ENCODE assay signal across 8 mouse cellular contexts in genomic region chr11:97361948-97362648, GRCm38 (mm10). TPM values are rescaled to one million over a fixed set of nuclear protein-coding genes. Genes with fewer than 3 reads are reported as not detected.
DNase-seq lines count a peak whose midpoint lies in the region; ATAC-seq and TF ChIP-seq lines count a peak whose summit lies in the region.

Gene Socs7 (plus strand): TSS chr11:97362551.

- ATAC-seq in forebrain, embryonic 11.5 days (replicated peaks; ENCODE audit: low FRiP score): peak; percentile 95
- ATAC-seq in heart, postnatal 0 days (ENCODE audit: insufficient read depth, low read depth): peak; percentile 94
- ATAC-seq in liver, embryonic 16.5 days (ENCODE audit: low read depth): peak; percentile 95
- ATAC-seq in neural tube, embryonic 13.5 days (ENCODE audit: low read depth): peak; percentile 97

- H3K4me1 ChIP-seq in forebrain, embryonic 11.5 days (replicated peaks; ENCODE audit: control insufficient read depth, insufficient read depth, low read length): peaks cover 13% of the 10 kb centered on the region
- H3K4me1 ChIP-seq in heart, postnatal 0 days (ENCODE audit: control insufficient read depth, insufficient read depth): peaks cover 21% of the 10 kb centered on the region
- H3K4me1 ChIP-seq in liver, embryonic 16.5 days (ENCODE audit: control insufficient read depth, low read depth, low read length): peaks cover 30% of the 10 kb centered on the region
- H3K4me1 ChIP-seq in neural tube, embryonic 13.5 days (replicated peaks): peaks cover 44% of the 10 kb centered on the region
- peaks cover 7% of the 10 kb centered on the region for H3K4me1 ChIP-seq in testis, adult 2 months (ENCODE audit: control insufficient read depth, insufficient read depth, low read length)

- H3K27me3 ChIP-seq in forebrain, embryonic 11.5 days (ENCODE audit: control insufficient read depth, insufficient read depth, low read length): no peaks in the 10 kb centered on the region
- H3K27me3 ChIP-seq in heart, postnatal 0 days (ENCODE audit: control insufficient read depth, insufficient read depth, low read length): no peaks in the 10 kb centered on the region
- H3K27me3 ChIP-seq in liver, embryonic 16.5 days (ENCODE audit: control insufficient read depth, insufficient read depth, low read depth, low read length): no peaks in the 10 kb centered on the region
- H3K27me3 ChIP-seq in neural tube, embryonic 13.5 days: no peaks in the 10 kb centered on the region
- H3K27me3 ChIP-seq in testis, adult 2 months (ENCODE audit: control insufficient read depth, insufficient read depth, low read length): no peaks in the 10 kb centered on the region

- peak within 1 kb of the TSS; percentile 96 for H3K4me3 ChIP-seq in forebrain, embryonic 11.5 days (ENCODE audit: low read depth, low read length)
- H3K4me3 ChIP-seq in heart, postnatal 0 days (ENCODE audit: low read depth, low read length): peak within 1 kb of the TSS; percentile 93
- H3K4me3 ChIP-seq in liver, embryonic 16.5 days (ENCODE audit: low read depth, low read length): peak within 1 kb of the TSS; percentile 97
- H3K4me3 ChIP-seq in neural tube, embryonic 13.5 days: peak within 1 kb of the TSS; percentile 99
- H3K4me3 ChIP-seq in testis, adult 2 months (ENCODE audit: control insufficient read depth, low read depth, low read length): peak within 1 kb of the TSS; percentile 88

- peak; percentile 68; the same call in 1 of the 2 replicates for TF ChIP-seq POLR2A in testis, adult 2 months (IDR thresholded peaks at IDR 0.05; ENCODE audit: control insufficient read depth, low read depth, low read length)

- no peak for TF ChIP-seq EP300 in heart, postnatal 0 days (IDR thresholded peaks at IDR 0.05; ENCODE audit: low read depth)

- H3K27ac ChIP-seq in forebrain, embryonic 11.5 days (ENCODE audit: low read depth, low read length): peak within 1 kb of the TSS; percentile 74
- peak within 1 kb of the TSS; percentile 99 for H3K27ac ChIP-seq in heart, postnatal 0 days (ENCODE audit: low read depth)
- H3K27ac ChIP-seq in liver, embryonic 16.5 days (ENCODE audit: low read length): peak within 1 kb of the TSS; percentile 85
- peak within 1 kb of the TSS; percentile 92 for H3K27ac ChIP-seq in neural tube, embryonic 13.5 days (replicated peaks)
- H3K27ac ChIP-seq in testis, adult 2 months (ENCODE audit: control insufficient read depth, insufficient read depth, low read depth, low read length): peak within 1 kb of the TSS; percentile 92

- DNase-seq in CD8-positive naive resting alpha-beta T cell, adult 2 months (ENCODE audit: low read depth in 2 of 2, low spot score in 2 of 2): peak; percentile 77 to 86
- DNase-seq in c-Kit-positive CD71-negative TER-119-negative erythroid progenitor cells, embryonic 14.5 days (ENCODE audit: low read depth): peak; percentile 80
- peak; percentile 97 for DNase-seq in forebrain, embryonic 11.5 days (ENCODE audit: low spot score)
- DNase-seq in heart, postnatal 0 days (ENCODE audit: low spot score): peak; percentile 93
- peak; percentile 97 for DNase-seq in kidney, postnatal 4 days

- under 1% methylated on average over 33 of the region's 81 CpGs for WGBS in forebrain, embryonic 11.5 days
- WGBS in heart, postnatal 0 days: 1% methylated on average over 20 of the region's 81 CpGs
- WGBS in liver, embryonic 16.5 days (ENCODE audit: insufficient replicate concordance): under 1% methylated on average over 32 of the region's 81 CpGs
- WGBS in neural tube, embryonic 13.5 days: 1% methylated on average over 20 of the region's 81 CpGs

- H3K4me2 ChIP-seq in forebrain, embryonic 11.5 days (ENCODE audit: low read depth, low read length, severe bottlenecking): peak within 1 kb of the TSS; percentile 82
- H3K4me2 ChIP-seq in heart, postnatal 0 days (ENCODE audit: low read depth, low read length): peak within 1 kb of the TSS; percentile 87
- H3K4me2 ChIP-seq in liver, embryonic 16.5 days (ENCODE audit: low read depth, low read length): peak within 1 kb of the TSS; percentile 97
- H3K4me2 ChIP-seq in neural tube, embryonic 13.5 days: peak within 1 kb of the TSS; percentile 92

- no peak for TF ChIP-seq CTCF in heart, postnatal 0 days (IDR thresholded peaks at IDR 0.05; ENCODE audit: low read depth)
- TF ChIP-seq CTCF in testis, adult 2 months (IDR thresholded peaks at IDR 0.05; ENCODE audit: control insufficient read depth, insufficient read depth, insufficient replicate concordance, low read depth, low read length): no peak

- no peaks in the 10 kb centered on the region for H3K9me3 ChIP-seq in forebrain, embryonic 11.5 days (ENCODE audit: control insufficient read depth, low read length)
- H3K9me3 ChIP-seq in heart, postnatal 0 days (replicated peaks; ENCODE audit: control insufficient read depth, low read length): no peaks in the 10 kb centered on the region
- H3K9me3 ChIP-seq in liver, embryonic 16.5 days (replicated peaks; ENCODE audit: control insufficient read depth, low read length): no peaks in the 10 kb centered on the region
- no peaks in the 10 kb centered on the region for H3K9me3 ChIP-seq in neural tube, embryonic 13.5 days

- H3K9ac ChIP-seq in forebrain, embryonic 11.5 days (ENCODE audit: low read length): peak within 1 kb of the TSS; percentile 95
- H3K9ac ChIP-seq in heart, postnatal 0 days (replicated peaks; ENCODE audit: low read depth, low read length): peak within 1 kb of the TSS; percentile 100
- H3K9ac ChIP-seq in liver, embryonic 16.5 days (ENCODE audit: low read depth, low read length): peak within 1 kb of the TSS; percentile 97
- H3K9ac ChIP-seq in neural tube, embryonic 13.5 days: peak within 1 kb of the TSS; percentile 99

- H3K36me3 ChIP-seq in forebrain, embryonic 11.5 days (ENCODE audit: control insufficient read depth, insufficient read depth, low read length): no peaks in the 10 kb centered on the region
- no peaks in the 10 kb centered on the region; the same call in 1 of the 2 replicates for H3K36me3 ChIP-seq in heart, postnatal 0 days (replicated peaks; ENCODE audit: control insufficient read depth, insufficient read depth, low read length)
- H3K36me3 ChIP-seq in liver, embryonic 16.5 days (ENCODE audit: control insufficient read depth, insufficient read depth): no peaks in the 10 kb centered on the region
- no peaks in the 10 kb centered on the region; the same call in 1 of the 2 replicates for H3K36me3 ChIP-seq in neural tube, embryonic 13.5 days
- H3K36me3 ChIP-seq in testis, adult 2 months (ENCODE audit: control insufficient read depth, insufficient read depth, low read length): peaks cover 8% of the 10 kb centered on the region

RNA-seq across cellular contexts. Expression of gene Socs7, which starts in this region (rescaled TPM):
- polyA plus RNA-seq in forebrain, embryonic 11.5 days (2014; fragmentation: Nextera tagmentation; extraction: Ambion mirVana): 4.3 and 4.5 TPM in 2 replicates
- total RNA-seq in heart, postnatal 0 days (2014; rRNA removed; ENCODE audit: low replicate concordance): 15.4 and 20.7 TPM in 2 replicates
- polyA plus RNA-seq in heart, postnatal 0 days (2015; fragmentation: Nextera tagmentation; extraction: Ambion mirVana): 1.6 and 2.1 TPM in 2 replicates
- polyA plus RNA-seq in liver, embryonic 16.5 days (2015; fragmentation: Nextera tagmentation; extraction: Ambion mirVana): 1.0 and 1.1 TPM in 2 replicates
- polyA plus RNA-seq in neural tube, embryonic 13.5 days (2015; fragmentation: Nextera tagmentation; extraction: Ambion mirVana): 7.8 and 8.9 TPM in 2 replicates
- polyA plus RNA-seq in testis, adult 2 months (2012; rRNA removed): 90.3 and 96.2 TPM in 2 replicates

Comparison
In these comparisons a context has a peak if more than half of its experiments do, and no peak if none do; other contexts are left out.
1. Peak in every context shown above with its lines: DNase-seq, ATAC-seq, H3K4me3 ChIP-seq and H3K27ac ChIP-seq.